Mouse (Mus musculus) spleen, embryonic (tissue): ENCODE data around the gene Kcnmb4.

Experiments used
- CTCF ChIA-PET: fragments of 350-600 bp; sonication (Branson Sonifier 250); formaldehyde crosslinking; loops from one replicate; lab custom pipeline; 2022; lab: Charles Lee

Gene Kcnmb4

DNA sequence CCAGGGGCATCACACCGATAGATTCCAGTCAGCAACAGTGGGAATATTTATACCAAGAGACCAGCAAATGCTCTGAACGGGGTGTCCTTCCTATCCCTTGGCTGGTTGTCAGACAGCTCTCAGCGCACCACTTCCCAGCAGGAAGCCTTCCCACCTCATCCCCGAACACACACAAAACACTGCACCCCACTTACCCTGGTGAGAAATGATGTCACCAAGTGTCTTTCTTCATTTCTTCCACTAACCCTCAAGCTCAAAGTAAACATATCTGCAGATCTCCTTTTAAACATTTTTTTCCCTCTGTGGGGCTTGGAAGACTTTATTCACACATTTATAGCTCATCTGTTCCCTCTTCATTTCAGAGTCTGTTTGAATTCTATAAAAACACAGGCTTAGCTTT, 70.0 kb downstream of the Kcnmb4 start:
- CTCF ChIA-PET, result no interaction called here

DNA sequence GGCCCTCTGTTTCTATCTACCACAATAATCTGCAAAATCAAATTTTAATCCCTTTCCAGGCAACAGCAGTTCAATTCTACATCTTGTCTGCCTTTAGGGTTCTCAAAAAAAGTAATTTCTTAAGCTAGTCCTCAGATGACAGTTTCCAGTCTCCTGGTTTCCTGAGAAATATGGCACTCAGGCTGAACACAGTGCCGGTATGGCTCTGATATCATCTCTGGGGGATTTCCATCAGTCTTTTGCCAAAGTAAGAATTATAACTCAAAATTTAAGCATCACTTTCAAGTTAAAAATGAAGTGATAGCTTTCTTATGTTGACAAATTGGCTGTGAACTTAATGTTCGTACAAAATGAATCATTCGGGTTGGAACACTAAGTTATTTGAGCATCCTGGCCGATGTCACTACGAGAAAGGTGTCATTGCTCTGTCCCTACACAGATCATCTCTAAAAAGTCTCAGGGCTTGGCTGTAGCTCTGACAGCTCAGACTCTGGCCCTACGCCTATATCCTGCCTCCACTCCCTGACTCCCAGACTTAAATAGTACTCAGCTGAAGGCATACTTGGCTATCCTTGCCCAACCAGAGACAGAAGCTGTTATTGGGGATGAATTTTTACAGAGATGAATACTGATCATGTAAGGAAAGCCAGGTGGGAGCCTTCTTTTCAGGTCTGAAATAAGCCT, 70.8 kb downstream of the Kcnmb4 start:
- CTCF ChIA-PET, result no interaction called here

DNA sequence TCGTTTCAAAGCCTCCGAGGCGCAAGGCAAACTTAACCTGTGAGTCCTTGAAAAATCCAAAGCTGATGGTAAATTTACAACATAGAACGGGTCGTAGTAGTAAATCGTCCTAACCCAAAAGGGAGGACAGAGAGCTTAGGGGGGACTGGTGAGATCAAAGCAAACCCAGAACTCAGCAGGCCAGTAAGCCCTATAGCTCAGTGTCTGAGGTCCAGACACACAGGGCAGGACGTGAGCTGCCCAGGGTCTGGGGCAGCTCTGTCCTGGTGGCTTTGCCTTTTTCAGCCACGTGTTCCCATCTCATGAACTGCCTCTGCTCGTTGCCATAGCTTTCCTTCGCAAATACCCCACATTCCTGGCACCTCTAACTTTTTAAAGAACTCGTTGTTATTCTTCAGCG, 75.7 kb downstream of the Kcnmb4 start:
- CTCF ChIA-PET, result no interaction called here

DNA sequence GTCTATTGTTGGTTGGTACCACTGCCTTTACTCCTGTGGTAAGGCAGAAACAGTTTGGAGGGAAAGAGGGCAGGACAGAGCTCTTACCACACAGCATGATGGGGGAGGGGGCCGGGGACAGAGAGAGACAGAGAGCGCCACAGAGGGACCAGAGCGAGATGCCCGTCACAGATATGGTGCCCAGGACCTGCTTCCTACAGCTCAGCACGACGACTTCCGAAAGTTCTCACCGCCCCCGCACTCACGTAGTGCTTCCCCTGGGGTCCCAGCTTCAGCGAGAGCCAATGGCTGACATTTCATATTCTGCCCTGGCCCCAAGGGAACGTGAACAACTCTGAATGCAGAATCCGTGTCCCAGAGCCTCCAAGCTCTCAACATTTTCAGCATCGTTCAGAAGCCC, 76.1 kb downstream of the Kcnmb4 start:
- CTCF ChIA-PET, result interaction anchor here (0.6 kb wide), 1 partner anchor 52 kb away, joined by 6 read pairs; no protein-coding TSS in a partner anchor

DNA sequence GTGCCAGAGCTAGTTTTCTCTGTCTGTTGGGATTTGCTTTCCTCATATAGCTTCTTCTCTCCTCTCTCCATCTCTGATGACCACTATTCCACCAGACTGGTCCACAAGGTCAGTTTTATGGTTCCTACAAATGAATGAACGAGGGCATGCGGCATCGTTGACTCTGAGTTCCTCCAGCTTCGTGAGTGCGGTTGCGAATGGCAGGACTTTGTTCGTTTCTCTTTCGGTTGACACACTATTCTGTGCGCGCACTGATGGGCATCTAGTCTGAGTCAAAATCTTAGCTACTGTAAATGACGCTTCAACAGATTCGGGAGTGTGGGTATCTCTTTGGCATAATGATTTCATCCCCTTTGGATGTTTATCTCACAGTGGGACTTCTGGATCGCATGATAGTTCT, 76.7 kb downstream of the Kcnmb4 start:
- CTCF ChIA-PET, result interaction anchor here (0.6 kb wide), 1 partner anchor 51 kb away, joined by 6 read pairs; no protein-coding TSS in a partner anchor

DNA sequence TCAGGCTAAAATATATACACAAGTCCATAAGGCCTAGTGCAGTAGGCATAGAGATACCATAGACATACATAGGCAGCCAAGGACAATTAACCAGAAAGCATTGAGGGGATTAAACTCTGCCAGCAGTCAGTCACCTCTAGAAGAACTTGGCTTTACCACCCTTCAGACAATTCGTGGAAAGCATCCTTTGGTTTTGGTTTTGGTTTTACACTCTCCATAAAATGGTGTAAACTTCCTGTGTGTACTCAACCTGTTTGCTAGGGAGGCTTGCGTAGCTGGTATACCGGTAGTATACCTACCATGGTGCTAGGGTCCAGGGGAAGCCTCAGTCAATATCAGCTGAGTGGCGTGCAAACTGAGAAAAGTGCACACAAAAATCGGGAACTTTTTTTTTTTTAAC, 77.4 kb downstream of the Kcnmb4 start:
- CTCF ChIA-PET, result no interaction called here

DNA sequence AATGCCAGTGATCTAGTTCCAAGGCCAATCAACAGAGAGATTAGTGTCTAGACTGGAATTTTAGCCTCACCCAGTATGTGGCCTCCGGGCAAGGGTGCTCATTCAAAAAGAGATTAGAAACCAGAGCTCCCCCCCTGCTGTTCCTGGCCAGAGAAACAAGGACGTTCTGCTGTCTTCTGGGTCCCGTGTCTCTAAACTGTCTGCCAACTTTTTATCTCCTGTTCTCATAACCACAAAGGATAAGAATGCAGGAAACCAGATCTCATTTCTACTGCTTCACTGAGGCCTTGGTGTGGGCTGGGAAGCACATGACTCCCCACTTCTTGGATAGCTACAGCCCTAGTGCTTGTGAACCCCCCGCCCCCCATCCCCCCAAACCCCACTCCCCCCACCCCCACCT, 79.1 kb downstream of the Kcnmb4 start:
- CTCF ChIA-PET, result no interaction called here

DNA sequence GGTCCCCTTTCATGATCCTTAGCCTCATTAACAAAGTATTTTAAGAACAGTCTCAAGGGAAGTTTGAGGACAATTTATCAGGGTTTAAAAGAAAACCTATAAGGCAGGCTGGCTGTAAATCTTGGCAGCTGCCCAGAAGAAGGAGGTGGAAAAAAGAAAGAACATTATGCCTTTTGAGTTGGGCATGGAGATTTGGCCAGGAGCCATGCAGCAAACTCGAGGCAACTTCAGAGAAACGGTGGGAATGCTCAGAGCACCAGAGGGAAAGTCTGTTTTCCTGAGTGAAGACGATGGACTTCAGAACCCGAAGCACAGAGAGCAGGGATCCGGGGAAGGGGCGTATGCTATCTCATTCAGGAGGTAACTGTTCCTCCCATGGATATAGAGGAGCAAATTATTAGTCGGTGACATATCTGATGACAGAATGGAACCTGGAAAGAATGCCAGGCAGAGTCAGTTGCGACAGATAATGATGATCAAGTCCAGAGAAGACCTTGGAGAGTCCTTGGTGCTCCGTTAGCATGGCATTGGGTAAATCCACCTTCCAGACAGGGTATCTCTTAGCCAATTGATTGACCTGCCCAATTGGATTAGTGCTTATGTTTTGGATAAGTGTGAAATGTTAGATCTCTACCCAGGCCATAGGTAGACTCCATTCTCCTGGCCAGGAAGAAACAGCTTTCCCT, 79.7 kb downstream of the Kcnmb4 start:
- CTCF ChIA-PET, result no interaction called here

DNA sequence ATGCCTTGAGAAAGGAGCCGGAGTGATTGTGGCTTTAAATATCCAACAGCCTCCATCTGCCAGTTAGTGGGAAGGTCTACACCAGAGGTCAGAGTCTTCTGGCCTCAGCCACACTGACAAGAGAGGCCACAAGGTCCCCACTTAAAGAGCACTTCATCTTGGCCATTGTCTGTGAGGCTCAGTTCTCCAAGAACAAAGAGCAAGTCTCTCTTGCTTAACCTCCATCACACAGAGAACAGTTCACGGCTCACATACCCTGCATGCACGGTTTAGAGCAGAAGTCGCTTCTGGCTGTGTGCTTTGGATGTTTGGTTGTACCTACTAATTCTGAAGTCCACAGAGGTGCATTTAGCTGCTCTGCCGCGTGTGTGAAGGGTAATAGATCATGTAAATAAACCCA, 84.8 kb downstream of the Kcnmb4 start:
- CTCF ChIA-PET, result no interaction called here

DNA sequence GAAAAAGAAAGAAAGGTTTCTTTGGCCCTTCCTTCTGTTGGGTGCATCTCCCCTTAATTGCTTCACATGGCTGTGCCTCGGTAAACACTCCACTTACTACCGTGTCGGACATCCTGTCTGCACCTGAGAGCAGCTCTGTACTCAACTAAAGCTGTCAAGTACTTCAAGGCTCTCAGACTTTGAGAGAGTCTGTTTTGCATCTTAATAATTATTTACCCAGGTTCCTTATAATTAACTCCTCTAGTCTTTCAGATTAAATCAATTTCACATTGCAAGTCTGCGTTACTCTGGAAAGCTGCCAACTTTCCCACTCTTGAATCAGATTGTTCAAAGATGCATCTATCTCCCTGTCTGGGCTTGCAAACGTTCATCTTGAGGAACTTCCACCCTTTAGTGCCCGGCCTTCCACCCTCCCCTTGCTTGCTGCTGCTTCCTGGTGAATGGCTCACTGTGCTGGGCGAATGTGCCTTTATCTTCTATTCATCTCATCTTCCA, 87.2 kb downstream of the Kcnmb4 start:
- CTCF ChIA-PET, result no interaction called here

DNA sequence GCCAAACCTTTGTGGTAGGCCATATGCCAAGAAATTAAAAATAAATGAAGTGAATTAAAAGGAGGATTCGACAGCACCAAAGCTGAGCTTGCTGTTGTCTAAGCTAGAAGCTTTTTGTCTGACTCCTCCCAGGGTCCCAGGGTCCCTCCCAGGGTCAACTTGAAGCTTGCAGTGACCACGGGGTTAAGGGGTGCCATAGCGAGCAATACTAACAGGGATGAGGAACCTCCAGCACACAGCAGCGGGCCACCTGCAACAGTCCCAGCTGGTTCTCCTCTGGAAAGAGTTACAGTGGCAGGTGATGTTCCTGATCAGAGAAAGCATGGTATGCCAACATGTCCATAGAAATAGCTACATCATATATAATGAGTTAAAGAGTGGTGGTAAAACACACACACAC, 89.3 kb downstream of the Kcnmb4 start:
- CTCF ChIA-PET, result interaction anchor here (0.6 kb wide), 1 partner anchor 524 kb away, joined by 5 read pairs; no protein-coding TSS in a partner anchor

DNA sequence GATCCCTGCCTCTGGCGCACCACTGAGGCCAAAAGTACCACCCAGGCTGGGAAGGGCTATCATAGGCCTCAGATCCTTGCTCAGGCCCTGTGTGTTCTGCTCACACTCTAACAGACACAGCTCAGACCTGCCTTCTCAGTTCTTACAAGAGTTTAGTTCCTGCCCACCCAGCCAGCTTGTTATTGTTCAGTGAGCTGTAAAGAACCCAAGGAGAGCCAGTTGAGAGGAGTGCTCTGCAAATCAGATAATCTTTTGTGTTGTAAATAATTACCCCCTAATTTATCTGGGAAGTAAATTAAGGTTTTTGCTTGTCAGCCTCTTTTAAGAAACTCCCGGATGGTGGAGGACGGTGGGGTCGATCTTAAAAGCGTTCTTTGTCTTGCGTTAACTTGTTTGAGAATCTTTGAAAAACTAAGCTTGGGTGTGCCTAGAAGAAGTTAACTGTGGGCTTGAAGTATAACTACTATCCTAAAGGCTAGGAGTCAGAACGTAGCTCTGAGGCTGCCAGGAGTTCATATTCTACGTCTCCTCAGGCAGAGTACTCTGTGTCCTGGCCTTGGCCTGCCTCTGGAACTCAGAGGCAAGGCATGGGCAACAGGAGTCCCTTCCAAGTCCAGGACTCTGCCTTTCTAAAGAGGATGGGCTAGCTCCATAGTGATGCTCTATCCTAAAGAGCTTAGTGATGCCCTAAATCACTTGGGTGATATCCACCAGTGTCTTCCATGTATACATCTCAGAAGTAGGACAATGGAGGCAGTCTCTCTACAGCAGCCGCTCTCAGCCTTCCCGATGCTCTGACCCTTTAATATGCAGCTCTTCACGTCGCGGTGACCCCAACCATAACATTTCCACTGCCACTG, 90.6 kb downstream of the Kcnmb4 start:
- CTCF ChIA-PET, result no interaction called here

DNA sequence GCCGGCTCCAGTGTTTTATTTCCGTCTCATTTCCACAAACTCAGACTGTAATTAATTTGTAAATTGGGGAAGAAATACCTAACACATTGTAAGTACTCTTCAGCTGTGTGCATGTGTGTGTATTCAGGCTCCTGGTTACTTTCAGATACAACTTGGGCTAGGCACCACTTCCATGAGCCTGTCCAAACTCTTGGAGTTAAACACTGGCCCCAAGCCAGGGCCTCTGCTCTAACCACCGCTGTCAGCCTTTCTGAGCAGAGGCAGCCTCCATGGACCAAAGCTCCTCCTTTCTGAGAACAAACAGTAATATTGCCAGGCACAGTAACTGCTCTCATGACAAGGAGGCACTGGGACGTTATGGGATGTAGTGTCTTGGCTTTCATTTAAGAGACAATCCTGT, 96.8 kb downstream of the Kcnmb4 start:
- CTCF ChIA-PET, result no interaction called here

DNA sequence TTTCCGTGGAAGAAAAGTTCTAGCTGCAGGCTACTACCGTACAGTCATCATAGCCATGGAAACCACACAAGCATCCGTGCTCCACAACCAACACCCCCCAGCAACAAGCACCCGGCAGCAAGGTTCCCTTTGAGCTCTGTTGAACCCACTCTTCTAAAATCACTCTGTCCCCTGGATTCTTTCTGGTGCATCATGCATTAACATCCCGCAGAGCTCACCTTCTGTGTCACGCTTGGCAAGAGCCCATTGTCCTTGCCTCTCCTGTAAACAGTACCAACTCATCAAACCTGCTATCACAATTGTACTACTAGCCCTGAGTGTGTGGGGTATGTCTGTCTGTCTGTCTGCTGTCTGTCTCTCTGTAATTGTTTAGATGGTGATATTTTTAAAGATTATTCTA, 99.6 kb downstream of the Kcnmb4 start:
- CTCF ChIA-PET, result no interaction called here

DNA sequence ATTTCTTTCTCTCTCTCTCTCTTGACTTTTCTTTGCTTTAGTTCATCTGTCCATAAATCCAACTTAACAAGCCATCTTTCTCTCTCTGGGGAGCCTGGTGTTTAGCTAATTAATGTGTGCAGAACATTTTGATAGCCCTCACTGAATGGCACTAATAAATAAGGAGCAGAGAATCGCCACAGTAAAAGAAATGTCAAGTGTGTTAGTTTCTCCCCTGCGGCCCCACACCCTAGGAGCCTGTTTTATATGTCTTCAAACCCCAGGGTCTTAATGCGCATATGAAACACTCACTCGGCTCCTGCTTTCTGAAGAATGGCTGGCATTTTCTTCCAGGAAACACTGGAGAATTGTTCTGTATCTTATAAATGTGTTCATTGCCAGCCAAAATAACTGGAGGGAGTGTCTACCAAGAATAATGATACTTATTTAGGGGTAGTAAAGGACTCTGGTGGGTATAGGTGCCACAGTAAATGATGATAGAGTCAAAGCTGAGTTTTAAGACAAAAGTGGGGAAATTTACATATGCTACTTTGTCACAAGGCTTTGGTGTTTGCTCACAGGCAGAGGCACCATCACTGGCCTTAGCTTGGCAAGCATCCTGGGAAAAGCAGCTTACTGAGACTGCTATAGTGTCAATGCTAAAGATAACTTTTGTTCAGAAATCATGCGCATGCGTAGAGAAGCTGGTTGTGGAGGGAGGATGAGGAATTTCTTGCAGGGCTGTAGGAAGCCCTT, 102.5 kb downstream of the Kcnmb4 start:
- CTCF ChIA-PET, result no interaction called here
